Comparison of ENCODE assay signal across 8 mouse cellular contexts in genomic region chr6:89613336-89614106, GRCm38 (mm10). TPM values are rescaled to one million over a fixed set of nuclear protein-coding genes. Genes with fewer than 3 reads are reported as not detected.
DNase-seq lines count a peak whose midpoint lies in the region; ATAC-seq lines count a peak whose summit lies in the region.

No protein-coding gene starts in this region.

- H3K4me3 ChIP-seq in forebrain, embryonic 16.5 days (replicated peaks; ENCODE audit: low read length): no peak overlapping the region
- H3K4me3 ChIP-seq in neural tube, embryonic 15.5 days (replicated peaks): no peak overlapping the region

- peak overlapping the region; percentile 20; the same call in 1 of the 2 replicates for H3K4me2 ChIP-seq in forebrain, embryonic 16.5 days (ENCODE audit: low read length)
- H3K4me2 ChIP-seq in neural tube, embryonic 15.5 days: peak overlapping the region; percentile 19; the same call in 1 of the 2 replicates

- H3K4me1 ChIP-seq in forebrain, embryonic 16.5 days (replicated peaks; ENCODE audit: control insufficient read depth, insufficient read depth, low read length): peaks cover 27% of the 10 kb centered on the region
- peaks cover 31% of the 10 kb centered on the region for H3K4me1 ChIP-seq in neural tube, embryonic 15.5 days

- ATAC-seq in forebrain, embryonic 16.5 days: peak; percentile 96
- peak; percentile 94 for ATAC-seq in neural tube, embryonic 15.5 days (ENCODE audit: low FRiP score)

- intact Hi-C loops in gastrocnemius, postnatal 14 days (cut with DNase I; ENCODE audit: low total_unique reads): no loop called here

- no peaks in the 10 kb centered on the region for H3K36me3 ChIP-seq in forebrain, embryonic 16.5 days (ENCODE audit: control insufficient read depth, insufficient read depth)
- H3K36me3 ChIP-seq in neural tube, embryonic 15.5 days: no peaks in the 10 kb centered on the region

- WGBS in forebrain, embryonic 16.5 days: 16% methylated on average over 15 of the region's 15 CpGs
- WGBS in neural tube, embryonic 15.5 days: 16% methylated on average over 15 of the region's 15 CpGs

- no peaks in the 10 kb centered on the region for H3K9me3 ChIP-seq in forebrain, embryonic 16.5 days (ENCODE audit: control insufficient read depth, low read length)
- H3K9me3 ChIP-seq in neural tube, embryonic 15.5 days (replicated peaks): no peaks in the 10 kb centered on the region

- DNase-seq in kidney, postnatal 10 days: peak; percentile 42
- no peak for DNase-seq in kidney, adult 8-10 months
- peak; percentile 67 to 71 for DNase-seq in layer of hippocampus, postnatal 36 days
- DNase-seq in urinary bladder, adult 2 months (ENCODE audit: low spot score): no peak
- DNase-seq in ovary, postnatal 14 days (ENCODE audit: low spot score): no peak
- no peak for DNase-seq in gastrocnemius, postnatal 14 days

- H3K9ac ChIP-seq in forebrain, embryonic 16.5 days (replicated peaks; ENCODE audit: low read depth, low read length): peak overlapping the region; percentile 39
- no peak overlapping the region for H3K9ac ChIP-seq in neural tube, embryonic 15.5 days (replicated peaks)

- H3K27ac ChIP-seq in forebrain, embryonic 16.5 days (ENCODE audit: low read length): peak overlapping the region; percentile 85
- peak overlapping the region; percentile 86 for H3K27ac ChIP-seq in neural tube, embryonic 15.5 days (replicated peaks)

- no peaks in the 10 kb centered on the region for H3K27me3 ChIP-seq in forebrain, embryonic 16.5 days (replicated peaks; ENCODE audit: control insufficient read depth, insufficient read depth, low read length)
- H3K27me3 ChIP-seq in neural tube, embryonic 15.5 days (replicated peaks): no peaks in the 10 kb centered on the region

RNA-seq across cellular contexts. Expression of gene Chchd6, which starts 18.1 kb away (rescaled TPM):
- 145 and 168 TPM in 2 replicates for polyA plus RNA-seq in forebrain, embryonic 16.5 days (2015; fragmentation: Nextera tagmentation; extraction: Ambion mirVana)
- 10 to 100 TPM; 63.0 to 64.8 TPM for total RNA-seq in layer of hippocampus, postnatal 36 days (2021)
- 155 and 174 TPM in 2 replicates for polyA plus RNA-seq in neural tube, embryonic 15.5 days (2015; fragmentation: Nextera tagmentation; extraction: Ambion mirVana)
- 32.2 and 38.0 TPM in 2 replicates for polyA plus RNA-seq in urinary bladder, adult 2 months (2012; rRNA removed)
- 1 to 10 TPM; 2.7 to 3.3 TPM for total RNA-seq in gastrocnemius, postnatal 14 days (2021)

RNA-seq across cellular contexts. Expression of gene Txnrd3, which starts 30.3 kb away (rescaled TPM):
- 11.1 and 11.9 TPM in 2 replicates for polyA plus RNA-seq in forebrain, embryonic 16.5 days (2015; fragmentation: Nextera tagmentation; extraction: Ambion mirVana)
- total RNA-seq in layer of hippocampus, postnatal 36 days (2021): 1 to 10 TPM; 3.3 to 3.6 TPM
- 11.6 and 12.7 TPM in 2 replicates for polyA plus RNA-seq in neural tube, embryonic 15.5 days (2015; fragmentation: Nextera tagmentation; extraction: Ambion mirVana)
- 7.3 and 8.1 TPM in 2 replicates for polyA plus RNA-seq in urinary bladder, adult 2 months (2012; rRNA removed)
- total RNA-seq in gastrocnemius, postnatal 14 days (2021): 1 to 10 TPM; 7.2 to 8.5 TPM

Comparison
In these comparisons a context has a peak if more than half of its experiments do, and no peak if none do; other contexts are left out.
1. DNase-seq: peak in kidney, postnatal 10 days (single experiment) and layer of hippocampus, postnatal 36 days (2 of 2); none in kidney, adult 8-10 months (0 of 2), urinary bladder, adult 2 months (single experiment), ovary, postnatal 14 days (single experiment) and gastrocnemius, postnatal 14 days (single experiment).